Mouse (Mus musculus): Measurements from ENCODE around the gene Calhm3. TPM values are rescaled to one million over a fixed set of nuclear protein-coding genes. Genes with fewer than 3 reads are reported as not detected.

Calhm3 gene
- polyA plus RNA-seq (2014; fragmentation: Illumina TruSeq; extraction: RNeasy Lipid Tissue Mini Kit (QIAGEN cat#74804); ENCODE audit: low read depth, low replicate concordance), result not detected

DNA sequence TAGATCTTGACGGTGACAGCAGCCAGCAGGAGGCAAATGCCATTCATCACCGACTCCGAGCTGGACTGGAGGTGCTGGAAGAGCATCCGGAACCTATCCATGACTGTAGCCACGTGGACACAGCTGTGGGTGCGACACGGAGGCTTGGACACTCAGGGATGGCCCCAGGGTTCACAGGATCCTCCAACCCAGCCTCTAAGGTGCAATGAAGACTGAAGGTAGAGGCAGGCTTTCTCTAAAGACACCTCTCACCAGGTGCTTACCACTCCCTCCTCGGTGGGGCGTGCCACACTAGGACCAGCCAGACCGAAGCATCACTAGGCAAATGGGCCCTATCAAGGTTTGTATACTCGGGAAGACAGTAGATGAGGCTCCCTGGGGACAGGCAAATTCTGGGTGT lies at the start of gene Calhm3:
Gene Calhm3 (minus strand): TSS at position 101 of the 400 bp plus-strand sequence.

DNA sequence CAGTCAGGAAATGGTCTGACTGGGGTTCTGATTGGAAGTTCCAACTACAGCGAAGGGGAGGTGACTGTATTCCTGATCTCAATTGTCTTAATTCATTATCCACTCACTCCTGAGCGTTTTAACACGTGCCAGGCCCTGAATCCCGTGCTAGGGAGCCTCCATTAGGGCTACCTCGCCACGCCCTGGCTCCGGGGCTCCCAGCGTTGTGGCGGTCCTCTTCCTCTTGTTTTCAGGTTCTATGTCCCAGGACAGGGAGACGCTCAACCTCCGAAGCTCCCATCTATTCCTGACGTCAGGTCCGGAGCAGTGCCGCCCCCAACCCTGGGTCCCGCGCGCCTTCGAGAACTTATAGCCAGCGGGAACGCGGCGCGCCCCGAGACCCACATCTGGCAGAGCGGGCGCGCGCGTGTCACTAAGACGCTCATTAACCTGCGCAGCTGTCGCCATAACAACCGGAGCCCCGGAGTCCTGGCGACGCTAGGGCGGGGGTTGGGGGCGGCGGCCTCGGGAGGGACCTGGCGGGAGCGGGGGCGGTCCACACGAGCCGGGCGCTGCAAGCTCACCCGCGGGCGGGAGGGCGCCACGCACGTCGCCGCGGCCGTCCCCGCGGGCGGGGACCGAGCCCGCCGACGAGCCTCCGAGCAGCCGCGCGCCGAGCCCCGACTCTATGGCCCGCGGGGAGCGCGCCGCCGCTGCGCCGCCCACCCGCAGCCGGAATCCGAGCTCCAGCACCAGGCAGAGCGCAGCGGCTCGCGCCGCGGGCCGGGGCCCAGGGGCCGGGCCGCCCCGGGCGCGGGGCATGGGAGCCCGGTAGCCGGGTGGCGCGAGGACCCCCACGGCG lies 21.1 kb upstream of the Calhm3 start, which contains the start of gene Neurl1a:
Gene Neurl1a (plus strand): TSS at position 390 of the 841 bp plus-strand sequence.

DNA sequence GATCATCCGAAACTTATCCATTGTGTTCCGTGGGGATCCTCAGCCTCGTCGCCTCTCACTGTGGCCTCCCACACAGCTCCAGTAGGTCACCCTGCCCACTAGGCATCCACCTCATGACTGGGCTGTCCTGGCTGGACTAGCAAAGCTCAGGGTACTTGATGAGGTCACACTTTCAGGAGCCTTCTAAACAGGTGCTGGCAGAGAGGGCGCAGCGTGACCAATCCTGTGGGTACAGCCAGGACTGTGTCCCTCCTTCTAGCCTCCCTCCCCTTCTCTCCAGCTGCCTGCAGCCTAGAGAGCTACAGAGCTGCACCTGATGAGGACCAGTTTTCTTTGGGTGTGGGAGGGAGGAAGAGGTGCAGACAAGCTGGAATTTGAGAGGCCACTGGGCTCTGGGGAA lies 13.4 kb downstream of the Calhm3 start, which contains the start of gene Calhm1:
Gene Calhm1 (minus strand): TSS at position 101 of the 400 bp plus-strand sequence.

DNA sequence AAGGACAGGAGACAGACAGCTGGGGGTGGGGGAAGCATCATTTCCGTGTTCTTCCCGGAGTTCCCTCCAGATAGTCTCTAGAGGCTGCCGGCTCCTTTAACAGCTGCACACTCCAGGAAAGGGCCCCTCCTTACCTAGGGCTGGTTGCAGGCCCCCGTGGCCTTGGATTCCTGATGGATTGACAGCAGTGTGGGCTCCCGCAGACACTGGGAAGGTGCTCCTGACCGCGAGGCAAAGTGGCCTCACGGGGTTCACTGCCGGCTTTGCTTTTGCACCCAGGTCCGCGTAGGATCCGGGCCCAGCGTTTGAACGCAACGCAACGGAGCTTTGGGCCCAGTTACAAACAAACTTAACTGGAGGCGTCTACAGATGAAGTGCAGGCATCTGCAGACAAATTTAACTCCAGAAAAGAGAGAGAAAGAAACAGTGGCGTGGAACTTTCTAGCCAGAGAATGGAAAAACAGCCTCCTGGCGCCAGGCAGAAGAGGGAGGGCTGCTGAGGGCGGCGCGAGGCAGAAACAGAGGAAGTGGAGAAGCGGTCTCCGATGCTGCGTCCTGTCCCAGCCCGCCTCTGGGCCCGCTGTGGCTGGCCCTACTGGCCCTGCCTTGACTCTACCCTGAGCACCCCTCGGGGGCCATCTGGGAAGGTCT lies 19.7 kb downstream of the Calhm3 start, which contains the start of gene Calhm2:
Gene Calhm2 (minus strand): TSS at position 524 of the 651 bp plus-strand sequence.

Other genes with a start within 250 kb of the Calhm3 start
- gene Ina, start 143.1 kb downstream of the Calhm3 start, polyA plus RNA-seq (2014; fragmentation: Illumina TruSeq; extraction: RNeasy Lipid Tissue Mini Kit (QIAGEN cat#74804); ENCODE audit: low read depth, low replicate concordance), result 8.5 TPM
- gene Nt5c2, start 142.6 kb downstream of the Calhm3 start, polyA plus RNA-seq (2014; fragmentation: Illumina TruSeq; extraction: RNeasy Lipid Tissue Mini Kit (QIAGEN cat#74804); ENCODE audit: low read depth, low replicate concordance), result 110 TPM
- 30.7 TPM for gene Pcgf6, start 106.9 kb downstream of the Calhm3 start, polyA plus RNA-seq (2014; fragmentation: Illumina TruSeq; extraction: RNeasy Lipid Tissue Mini Kit (QIAGEN cat#74804); ENCODE audit: low read depth, low replicate concordance)
- 10.8 TPM for gene Taf5, start 90.0 kb downstream of the Calhm3 start, polyA plus RNA-seq (2014; fragmentation: Illumina TruSeq; extraction: RNeasy Lipid Tissue Mini Kit (QIAGEN cat#74804); ENCODE audit: low read depth, low replicate concordance)
- 1,447 TPM for gene Usmg5, start 67.1 kb downstream of the Calhm3 start, polyA plus RNA-seq (2014; fragmentation: Illumina TruSeq; extraction: RNeasy Lipid Tissue Mini Kit (QIAGEN cat#74804); ENCODE audit: low read depth, low replicate concordance)
- 4.6 TPM for gene Pdcd11, start 67.0 kb downstream of the Calhm3 start, polyA plus RNA-seq (2014; fragmentation: Illumina TruSeq; extraction: RNeasy Lipid Tissue Mini Kit (QIAGEN cat#74804); ENCODE audit: low read depth, low replicate concordance)
- 1.6 TPM for gene Calhm2, start 19.5 kb downstream of the Calhm3 start, polyA plus RNA-seq (2014; fragmentation: Illumina TruSeq; extraction: RNeasy Lipid Tissue Mini Kit (QIAGEN cat#74804); ENCODE audit: low read depth, low replicate concordance)
- gene Calhm1, start 13.5 kb downstream of the Calhm3 start, polyA plus RNA-seq (2014; fragmentation: Illumina TruSeq; extraction: RNeasy Lipid Tissue Mini Kit (QIAGEN cat#74804); ENCODE audit: low read depth, low replicate concordance), result not detected
- 0.70 TPM for gene Neurl1a, start 21.1 kb upstream of the Calhm3 start, polyA plus RNA-seq (2014; fragmentation: Illumina TruSeq; extraction: RNeasy Lipid Tissue Mini Kit (QIAGEN cat#74804); ENCODE audit: low read depth, low replicate concordance)